Mouse (Mus musculus): ENCODE results near the gene Auts2.

The Auts2 gene

DNA sequence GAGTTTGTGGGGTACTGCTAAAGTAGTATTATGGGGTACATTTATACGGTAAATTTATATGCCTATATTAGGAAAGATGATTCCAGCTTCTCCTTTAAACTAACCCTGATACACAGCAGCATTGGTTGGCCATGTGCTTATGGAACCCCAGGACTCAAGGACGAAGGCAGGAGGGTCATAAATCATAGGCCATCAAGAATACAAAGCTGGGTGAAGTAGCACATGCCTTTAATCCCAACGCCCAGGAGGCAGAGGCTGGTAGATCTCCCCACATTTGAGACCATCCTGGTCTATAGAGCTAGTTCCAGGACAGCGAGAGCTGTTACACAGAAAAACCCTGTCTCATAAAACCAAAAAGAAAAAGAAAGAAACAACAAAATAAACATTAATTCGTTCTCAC, 307.7 kb downstream of the Auts2 start:
- no peak for DNase-seq

DNA sequence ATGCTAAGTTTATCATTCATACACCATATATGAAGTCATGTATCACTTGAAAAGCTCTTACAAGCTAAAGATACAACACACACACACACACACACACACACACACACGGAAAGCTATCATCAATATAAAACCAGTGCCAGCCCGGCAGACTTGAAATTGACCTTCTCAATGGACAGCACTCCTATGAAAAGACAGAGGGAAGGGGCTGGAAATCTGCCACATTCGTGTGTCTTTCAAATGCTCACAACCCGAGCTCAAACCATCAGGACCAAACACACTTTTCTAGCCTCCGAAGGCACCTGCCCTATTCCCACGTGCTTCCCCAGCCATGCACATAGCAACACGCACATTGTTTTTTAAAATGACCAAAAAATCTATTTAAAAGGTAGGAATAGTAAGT, 308.7 kb downstream of the Auts2 start:
- DNase-seq = no peak

DNA sequence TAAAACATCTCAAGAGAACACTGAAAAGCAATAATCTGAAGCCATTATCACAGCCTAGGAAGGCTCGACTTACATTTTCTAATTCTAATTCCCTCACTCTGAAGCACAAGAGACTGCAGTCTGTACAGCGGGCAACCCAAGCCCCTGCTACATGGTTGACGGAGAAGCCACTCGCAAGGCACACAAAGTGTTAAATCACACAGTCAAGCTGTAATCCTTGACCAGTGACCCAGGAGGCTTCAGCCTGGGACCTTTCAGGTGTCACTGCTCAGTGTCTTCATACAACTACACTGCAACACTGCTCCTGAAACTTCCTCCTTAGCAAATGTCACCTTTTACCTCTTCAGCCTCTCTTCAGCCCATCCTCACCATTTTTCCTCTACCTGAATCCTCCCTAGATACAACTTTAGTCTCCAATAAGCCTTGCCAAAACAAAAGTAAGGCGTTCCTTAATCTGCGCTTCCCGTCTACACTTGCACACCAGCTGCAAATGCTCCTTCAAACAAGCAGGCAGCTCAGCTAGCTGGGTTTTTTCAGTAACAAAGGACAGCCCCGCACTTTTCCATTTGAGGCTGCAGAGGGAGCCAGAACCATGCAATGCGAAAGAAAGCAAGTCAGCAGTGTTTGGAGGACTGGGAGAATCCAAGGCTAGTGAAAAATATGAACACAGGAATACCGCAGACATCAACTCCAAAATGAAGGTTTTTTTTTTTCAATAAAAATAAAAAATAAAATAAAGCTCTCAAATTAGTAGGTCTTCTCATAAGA, 311.7 kb downstream of the Auts2 start:
- no peak for DNase-seq

DNA sequence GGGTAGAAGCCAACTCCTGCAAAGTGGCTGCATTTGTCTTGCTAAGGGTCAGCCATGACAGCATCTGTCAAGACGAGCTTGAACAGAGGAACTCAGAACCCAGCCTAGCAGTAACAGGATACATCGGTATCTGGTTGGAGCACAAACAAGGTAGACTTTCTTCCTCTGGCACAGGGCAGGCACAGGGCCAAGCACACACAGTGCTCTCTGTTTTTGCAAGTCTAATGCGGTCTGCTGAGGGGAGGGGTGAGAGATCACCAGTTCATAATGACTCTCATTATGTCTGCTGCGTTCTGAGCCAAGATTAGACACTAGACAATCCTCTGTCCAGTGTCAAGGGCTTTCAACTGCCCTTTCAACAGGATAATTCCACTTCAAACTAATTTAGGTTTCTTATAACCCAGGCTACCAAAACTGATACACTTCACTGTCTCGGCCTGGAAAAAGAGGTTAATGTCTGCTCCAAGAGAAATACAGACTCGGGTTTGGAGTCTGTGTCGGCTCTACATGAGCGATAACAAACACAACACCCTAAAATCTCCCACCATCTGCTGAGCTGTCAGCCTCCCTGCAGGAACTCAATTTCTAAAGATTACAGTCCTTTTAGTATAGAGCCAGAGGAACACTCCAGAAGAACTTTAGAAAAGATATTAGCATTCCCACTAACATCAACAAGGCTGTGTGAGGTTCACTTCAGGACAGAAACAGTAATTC, 313.3 kb downstream of the Auts2 start:
- DNase-seq = no peak

DNA sequence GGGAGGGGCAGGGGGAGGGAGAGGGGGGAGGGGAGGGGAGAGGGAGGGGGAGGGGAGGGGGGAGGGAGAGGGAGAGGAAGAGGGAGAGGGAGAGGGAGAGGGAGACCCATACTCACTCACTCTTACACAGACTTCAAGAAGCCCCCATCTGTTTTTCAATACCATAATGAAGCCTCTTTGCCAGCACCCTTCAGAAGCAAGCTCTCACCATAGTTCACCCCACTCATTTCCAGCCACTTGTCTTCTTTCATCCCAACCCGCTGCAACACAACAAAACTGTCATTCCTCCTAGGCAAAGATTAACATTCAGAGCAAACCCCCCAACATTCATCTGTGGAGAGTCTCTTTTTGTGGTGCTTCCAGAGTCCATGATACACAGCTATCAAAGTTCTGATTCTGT, 314.1 kb downstream of the Auts2 start:
- no peak for DNase-seq

DNA sequence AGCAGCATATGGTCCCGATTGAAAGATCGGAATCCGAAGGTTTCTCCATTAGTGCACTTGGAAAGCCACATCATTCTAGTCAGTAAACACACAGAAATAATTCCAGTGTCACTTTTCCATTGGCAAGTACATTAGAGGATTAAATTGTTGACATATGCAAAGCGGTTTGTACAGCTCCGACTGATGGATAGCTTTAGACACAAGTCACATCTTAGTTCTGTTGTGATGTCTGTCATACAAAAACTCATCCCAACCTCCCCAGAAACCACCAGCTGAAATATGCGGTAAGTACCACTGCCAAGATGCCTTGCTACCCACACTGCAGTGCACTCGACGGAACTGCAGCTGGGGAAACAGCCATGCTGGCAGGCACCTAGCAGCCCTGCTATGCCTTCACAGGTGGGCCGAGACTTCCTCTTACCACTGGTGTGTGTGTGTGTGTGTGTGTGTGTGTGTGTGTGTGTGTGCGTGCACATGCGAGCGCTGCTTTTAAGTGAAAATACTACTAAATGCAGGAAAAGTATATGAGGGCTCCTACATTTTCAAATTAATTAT, 322.7 kb downstream of the Auts2 start:
- no peak for DNase-seq

DNA sequence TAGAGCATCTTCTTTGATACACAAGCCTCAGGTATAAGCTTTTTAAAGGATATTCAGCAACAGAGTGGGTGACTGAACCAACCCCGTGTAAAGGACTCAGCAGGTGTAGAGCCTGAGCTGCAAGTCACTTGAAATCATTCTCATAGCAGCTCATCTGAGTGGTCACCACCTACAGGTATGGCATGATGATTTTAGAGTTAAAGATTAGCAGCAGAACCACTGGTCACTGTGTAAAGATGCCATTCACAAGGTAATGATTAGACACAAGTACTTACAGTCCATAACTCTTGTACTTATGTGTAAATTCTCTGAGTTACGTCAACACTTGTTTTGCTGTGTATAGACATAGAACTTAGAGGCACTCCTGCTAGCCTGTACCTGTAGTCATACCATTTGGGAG, 327.0 kb downstream of the Auts2 start:
- DNase-seq = no peak

DNA sequence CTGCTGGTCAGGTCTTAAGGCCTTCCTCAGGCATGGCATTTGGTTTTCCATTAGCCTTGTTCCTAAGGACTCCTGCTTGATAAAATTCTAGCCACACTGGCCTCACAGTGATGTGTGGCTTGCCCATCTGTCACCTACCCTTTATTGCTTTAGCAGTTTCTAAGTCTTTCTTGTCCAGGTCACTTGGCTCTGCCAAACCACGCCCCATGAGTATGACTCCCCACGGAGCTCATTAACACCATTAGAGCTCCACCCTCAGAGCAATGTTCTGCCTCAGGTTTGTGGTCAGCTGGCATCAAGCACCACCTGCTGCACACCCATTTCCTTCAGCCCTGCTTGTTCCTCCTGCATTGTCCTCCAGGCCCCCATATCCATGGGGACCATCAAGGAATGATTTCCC, 330.7 kb downstream of the Auts2 start:
- DNase-seq = no peak

DNA sequence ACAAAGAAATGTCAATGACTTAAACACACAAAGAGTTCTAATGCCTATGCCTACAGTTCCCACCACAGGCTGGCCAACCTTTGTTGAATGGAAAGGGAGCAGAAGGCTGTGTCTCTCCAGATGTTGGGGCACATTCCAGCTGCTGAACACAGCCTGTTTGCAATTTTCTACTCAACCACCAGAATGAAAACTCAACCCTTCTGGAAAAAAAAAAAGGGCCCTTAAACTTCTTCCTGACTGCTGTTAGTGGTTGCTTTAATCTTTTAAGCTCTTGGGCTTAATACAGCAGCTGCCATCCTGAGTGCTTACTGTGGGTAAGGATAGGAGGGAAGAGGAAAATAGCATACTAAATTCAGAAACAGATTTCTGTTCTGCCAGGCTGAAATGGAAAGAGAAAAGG, 333.4 kb downstream of the Auts2 start:
- no peak for DNase-seq

DNA sequence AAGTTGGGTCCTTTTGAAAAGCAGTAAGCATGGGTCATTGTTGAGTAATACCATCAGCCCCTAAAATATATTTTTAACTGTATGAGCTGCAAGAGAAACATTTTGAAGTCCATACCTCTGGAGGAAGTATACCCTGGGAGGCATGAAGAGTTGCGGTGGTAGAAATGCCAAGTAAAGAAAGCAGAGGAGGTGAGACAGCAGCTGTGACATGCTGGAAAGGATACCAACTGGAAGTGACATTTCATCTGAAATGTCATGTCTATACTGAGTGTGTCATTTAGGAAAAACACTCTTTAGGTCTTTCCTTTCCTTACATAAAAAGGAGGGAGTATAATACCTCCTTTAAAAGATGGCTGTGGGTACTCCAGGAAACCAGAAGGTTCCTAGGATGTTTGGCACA, 336.9 kb downstream of the Auts2 start:
- no peak for DNase-seq

DNA sequence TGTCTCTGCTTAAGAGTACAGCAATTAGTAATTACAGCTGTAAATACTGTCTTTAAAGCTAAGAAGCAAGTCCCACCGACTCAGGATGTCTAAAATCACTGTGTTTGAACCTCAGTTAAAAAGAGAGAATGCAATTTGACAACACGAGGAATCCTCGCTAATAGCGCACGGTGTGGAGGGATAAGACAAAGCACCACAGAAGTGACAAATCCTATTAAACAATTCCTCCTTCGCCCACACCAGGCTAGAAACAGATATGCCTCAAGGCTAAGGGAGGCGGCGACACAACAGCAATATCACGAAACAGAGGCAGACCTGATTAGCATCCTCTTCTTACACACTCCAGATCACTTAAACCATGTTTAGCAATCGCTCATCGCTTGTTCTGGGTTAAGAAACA, 339.3 kb downstream of the Auts2 start:
- DNase-seq = no peak

DNA sequence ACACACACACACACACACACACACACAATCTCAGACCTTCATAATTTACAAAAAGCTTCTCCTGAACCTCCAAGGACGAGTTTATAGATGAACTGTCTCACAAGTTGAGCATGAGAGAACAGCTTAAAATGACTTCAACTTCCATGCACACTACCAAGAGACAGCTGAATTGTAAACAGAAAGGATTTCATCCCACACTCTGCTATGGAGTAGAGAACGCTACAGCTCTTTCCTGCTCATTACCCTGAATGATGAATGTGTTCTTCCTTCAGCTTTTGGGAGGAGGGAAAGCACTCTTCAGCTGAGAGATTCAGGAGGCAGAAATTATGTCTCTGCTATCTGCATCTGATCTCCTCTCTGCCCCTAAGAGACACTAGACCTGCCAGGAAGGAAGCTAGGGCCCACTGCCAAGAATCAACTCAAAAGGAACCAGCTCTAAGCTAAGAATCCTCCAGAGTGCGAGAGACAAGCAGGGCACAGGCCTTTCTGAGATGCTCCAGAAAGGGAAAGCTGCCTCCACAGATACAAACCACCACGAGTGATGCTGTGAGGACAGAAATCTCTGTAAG, 342.0 kb downstream of the Auts2 start:
- DNase-seq = no peak

DNA sequence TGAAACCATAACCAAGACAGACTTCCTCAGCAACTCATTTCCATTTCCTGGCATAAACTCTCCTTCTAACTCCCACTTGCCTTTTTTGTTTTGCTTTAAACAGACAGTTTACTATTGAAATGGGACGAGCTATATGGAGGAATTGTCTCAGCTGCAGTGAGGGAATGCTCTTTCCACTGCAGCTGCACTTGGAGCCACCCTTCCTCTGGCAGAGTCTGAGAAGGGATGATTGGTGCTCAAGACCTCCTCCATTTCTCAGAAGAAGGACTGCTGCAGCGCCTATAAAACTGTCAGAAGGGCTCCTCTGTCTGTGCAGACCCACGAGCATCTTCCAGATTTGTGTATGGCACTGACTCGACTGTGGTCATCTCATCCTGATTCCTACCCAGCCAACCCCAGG, 342.5 kb downstream of the Auts2 start:
- DNase-seq = no peak

DNA sequence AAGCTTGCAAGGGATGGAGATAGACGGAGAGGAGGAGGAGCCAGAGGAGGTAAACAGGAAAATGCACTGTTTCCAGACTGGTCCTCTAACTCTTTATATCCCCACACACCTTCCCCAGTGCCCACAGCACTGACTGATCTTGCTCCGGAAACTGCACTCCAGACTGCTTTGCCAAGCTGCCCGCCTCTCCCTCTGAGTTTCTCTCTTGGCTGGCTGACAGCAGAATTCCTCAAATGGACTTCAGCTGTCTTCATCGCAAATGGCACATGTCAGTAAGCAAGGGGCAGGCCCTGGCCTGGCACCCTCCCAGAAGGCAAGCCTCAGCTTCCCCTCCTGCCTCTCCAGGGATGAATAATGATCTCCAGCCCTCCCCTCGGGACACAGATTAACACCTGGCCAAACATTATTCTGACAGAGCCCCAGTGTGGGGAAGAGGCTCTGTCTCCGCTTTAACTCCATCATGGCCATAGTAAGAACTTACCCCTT, 348.1 kb downstream of the Auts2 start:
- no peak for DNase-seq

DNA sequence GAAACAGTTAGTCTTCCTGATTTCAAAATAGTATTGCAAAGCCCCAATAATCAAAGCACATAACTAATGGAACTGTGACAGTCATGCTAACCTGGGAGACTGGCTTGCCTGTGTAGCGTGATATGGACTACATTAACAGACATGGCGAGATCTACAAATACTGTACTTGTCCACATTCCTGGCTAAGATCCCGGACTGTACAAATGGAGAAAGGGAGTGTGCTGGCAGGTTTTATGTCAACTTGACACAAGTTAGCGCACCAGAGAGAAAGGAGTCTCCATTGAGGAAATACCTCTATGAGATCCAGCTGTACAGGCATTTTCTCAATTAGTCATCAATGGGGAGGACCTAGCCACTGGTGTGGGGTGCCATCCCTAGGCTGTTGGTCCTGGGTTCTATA, 353.0 kb downstream of the Auts2 start:
- no peak for DNase-seq

DNA sequence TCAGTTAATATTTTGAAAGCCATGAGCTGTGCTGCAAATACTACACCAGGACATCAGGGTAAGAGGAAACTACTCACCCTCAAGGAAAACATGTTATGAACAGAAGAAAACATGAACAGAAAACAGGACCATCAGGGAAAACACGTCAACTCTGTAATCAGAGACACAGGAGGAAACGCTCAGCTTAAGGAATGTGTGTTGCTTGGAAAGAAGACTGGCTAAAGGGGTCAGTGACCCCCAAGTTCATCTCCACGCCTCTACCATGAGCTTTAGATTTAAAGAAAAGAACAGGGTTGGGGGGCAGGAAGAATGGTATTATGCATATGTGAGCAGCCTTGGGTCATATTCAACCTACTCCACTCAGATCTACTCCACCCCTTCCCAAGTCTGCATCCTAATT, 356.5 kb downstream of the Auts2 start:
- DNase-seq = no peak

DNA sequence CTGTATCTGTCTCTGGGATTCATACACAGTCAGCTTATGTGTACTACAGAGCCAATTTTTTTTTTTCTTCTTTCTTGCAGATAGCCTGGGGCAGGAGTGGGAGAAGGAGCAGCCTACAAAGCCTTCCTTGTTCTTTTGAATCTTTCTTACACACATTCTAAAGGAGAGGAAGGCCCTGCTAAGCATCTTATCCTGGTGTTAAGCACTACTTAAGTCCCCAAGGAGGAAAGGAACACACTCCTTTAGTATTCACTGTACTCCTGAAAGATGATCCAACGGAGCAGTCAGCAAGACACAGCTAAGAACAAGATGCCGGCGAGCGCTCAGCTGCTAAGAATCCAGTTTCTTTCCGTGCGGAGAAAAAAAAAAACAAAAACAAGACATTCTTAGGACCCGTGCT, 356.9 kb downstream of the Auts2 start:
- no peak for DNase-seq

DNA sequence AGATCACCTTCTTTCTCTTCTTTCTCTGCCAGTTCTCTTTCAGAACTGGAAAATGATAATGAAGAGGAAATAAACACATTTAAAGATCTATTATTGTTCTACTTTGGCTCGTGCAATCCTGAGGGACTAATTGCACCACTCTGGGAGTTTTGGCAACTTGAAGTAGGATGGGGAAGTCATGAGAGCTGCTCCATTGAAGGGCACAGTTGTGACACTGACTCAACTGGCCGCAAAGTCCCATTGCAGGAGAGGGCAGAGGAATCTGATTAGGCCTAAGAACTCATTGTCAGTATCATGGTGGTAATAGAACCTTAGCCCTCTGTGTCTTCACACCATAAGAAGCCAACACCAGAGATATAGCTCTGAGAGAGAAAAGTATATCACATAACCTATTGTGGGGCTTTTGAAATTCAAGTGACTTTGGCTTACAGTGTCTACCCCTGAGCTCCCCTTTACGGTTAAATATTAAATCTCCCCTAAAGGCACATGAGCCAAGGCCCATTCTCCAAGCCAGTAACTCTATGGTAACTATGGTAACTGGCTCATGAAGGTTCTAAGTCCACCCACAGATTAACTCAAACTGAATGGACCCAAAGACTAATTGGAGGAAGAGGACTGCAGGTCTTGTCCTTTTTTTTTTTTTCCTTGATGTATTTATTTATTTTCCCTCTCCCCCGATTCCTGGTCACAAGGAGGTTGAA, 358.6 kb downstream of the Auts2 start:
- no peak for DNase-seq

DNA sequence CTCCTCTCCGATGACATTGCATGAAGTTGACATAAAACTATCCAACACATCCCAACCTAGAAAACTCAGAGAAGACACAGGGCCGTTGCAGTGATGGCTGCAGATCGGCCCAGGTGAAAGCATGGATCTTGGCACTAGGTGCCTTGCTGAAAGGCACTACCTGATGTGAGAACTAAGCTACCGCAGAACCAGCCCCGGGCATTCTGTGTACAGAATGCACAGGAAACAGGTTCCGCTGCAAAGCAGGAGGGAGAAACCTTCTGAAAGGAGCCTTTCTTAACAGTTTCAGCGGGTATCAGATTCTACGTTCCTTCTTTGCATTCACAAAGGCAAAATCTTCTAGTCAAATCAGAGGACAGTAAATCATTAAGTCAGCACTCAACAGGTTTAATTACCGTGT, 361.1 kb downstream of the Auts2 start:
- DNase-seq = no peak

DNA sequence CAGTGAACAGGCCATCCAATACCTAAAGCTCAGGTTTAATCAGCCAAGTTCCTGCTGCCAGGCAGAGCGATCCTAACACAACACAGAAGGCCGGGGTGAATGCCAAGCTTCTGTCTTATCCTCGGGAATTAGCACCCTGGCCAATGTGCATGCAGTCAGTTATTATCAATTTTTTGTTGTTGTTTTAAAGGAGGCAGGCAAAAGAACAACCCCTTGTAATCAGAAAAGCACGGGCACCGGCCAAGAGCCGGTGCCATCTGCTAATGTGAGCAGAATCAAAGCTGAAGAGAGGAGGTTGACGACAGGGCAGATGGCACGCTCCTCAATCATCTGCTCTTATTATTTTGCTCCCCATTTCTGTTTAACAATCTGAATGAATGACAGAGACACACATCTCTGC, 373.1 kb downstream of the Auts2 start:
- no peak for DNase-seq

DNA sequence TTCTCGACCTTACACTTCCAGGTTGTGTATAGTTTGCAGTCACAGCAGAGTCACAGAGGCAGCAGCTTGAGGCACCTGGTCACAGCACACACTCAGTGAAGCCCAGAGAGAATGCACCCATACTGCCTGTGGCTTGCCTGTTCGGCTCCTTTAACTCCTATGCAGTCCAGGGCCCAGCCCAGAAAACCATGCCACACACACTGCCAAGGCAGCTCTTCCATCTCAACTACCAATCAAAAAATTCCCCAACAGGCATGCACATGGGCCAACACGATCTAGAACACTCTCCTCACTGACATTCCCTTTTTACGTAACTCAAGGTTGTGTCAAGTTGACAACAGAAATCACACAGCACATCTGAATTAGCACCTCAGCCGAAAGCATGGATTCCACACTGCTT, 374.3 kb downstream of the Auts2 start:
- DNase-seq = no peak

DNA sequence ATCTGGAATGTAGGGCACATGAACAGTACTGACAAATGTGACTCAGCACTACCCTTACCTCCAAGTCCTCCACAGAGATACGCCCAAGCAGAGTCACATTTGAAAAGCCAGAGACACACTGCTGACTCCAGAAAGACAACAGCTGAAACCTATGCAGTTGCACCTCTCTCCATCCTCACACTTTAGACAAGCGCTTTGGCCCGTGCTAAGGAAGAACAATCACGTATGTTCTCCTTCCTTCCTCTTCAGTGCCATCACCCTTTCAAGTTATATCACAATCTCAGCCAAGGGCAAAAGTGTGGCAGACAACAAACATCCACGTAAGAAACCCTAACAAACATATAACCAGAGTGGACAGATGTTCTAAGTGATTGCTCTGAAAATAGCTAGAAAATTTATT, 374.9 kb downstream of the Auts2 start:
- DNase-seq = no peak

DNA sequence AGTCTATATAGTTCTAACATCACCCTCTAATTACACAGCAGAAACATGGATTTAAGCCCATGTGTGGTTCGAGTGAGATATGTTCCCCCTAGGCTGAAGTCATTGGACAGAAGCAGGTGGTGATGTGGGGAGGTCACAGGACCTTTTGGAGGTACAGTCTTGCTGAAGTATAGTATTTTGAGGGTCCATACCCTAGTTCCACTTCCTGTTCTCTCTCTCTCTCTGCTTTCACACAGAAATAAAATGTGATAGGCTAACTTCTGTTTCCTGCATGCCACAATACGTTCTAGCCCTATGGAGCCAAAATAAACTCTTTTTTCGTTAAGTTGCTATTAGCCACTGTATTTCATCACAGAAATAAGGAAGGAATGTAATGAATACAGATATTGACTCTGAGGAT, 376.6 kb downstream of the Auts2 start:
- DNase-seq = no peak

Data from spleen, adult 18-20 months (tissue).